Mouse (Mus musculus) spleen, adult 2 months (tissue): Measurements from ENCODE around the gene Pcx.

ENCODE experiments used
- CTCF ChIP-seq: fragments of 200-500 bp; IDR thresholded peaks from 2 replicates; pipeline ENCODE4 v1.5.1; 2011; ENCODE audit warnings: mild to moderate bottlenecking, inconsistent platforms; ENCODE audit not compliant: insufficient read depth, insufficient read length, insufficient replicate concordance; ENCODE audit errors: extremely low read depth
- POLR2A ChIP-seq: fragments of 200-500 bp; IDR thresholded peaks from 2 replicates; pipeline ENCODE4 v1.6.1; 2011; ENCODE audit warnings: low read depth, low read length, inconsistent platforms

DNA sequence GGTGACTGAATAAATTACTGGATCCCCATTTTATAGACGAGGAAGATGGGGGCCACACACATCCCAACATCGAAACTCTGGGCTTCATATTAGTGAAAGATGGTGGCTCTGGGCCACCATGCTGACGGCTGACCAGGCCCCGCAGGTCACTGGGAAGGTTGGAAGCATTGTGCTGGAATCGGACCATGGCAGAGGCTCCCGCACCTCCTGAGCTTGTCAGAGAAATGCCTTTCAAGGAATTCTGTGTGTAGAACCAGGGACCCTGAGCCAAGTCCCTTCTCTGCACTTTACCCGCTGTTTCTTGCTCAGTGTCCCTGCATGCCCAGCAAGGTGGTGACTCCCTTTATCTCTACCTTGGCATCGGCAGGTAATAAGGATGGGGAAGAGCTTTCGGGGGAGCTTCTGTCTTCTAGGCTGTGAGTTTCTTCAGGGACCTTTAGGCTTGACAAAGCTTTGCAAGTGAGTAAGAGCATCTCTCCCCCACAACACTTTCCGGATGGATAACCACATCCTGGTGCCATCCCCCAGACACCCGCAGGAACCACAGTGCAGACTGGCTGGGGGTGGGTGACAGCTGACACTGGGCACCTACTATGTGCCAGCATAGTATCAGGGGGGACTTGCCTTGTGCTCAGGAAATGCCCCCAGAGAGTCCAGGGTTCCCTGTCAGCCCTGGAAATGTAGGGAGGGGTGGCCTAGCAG, 34.9 kb upstream of the Pcx start:
- no peak for TF ChIP-seq CTCF
- no peak for TF ChIP-seq POLR2A
